14 mouse cellular contexts compared by ENCODE assay signal in genomic region chr8:78054435-78054834, GRCm38 (mm10).
DNase-seq lines count a peak whose midpoint lies in the region; ATAC-seq lines count a peak whose summit lies in the region.
"Had no signal": no experiment of that assay in that cellular context is flagged by ENCODE, and none has a peak within 500 bp of the region (broad histone marks: within the 10 kb centered on the region; RNA-seq: fewer than 3 reads in every experiment).

No protein-coding gene starts in this region.

- H3K4me1 ChIP-seq in kidney, embryonic 15.5 days = peaks cover 15% of the 10 kb centered on the region
- H3K4me1 ChIP-seq in intestine, embryonic 15.5 days (replicated peaks) = no peaks in the 10 kb centered on the region

- no peak overlapping the region for H3K27ac ChIP-seq in kidney, embryonic 15.5 days
- H3K27ac ChIP-seq in intestine, embryonic 15.5 days = no peak overlapping the region
- H3K27ac ChIP-seq: heart, embryonic 15.5 days; liver, embryonic 14.5 days had no signal

- H3K9me3 ChIP-seq in kidney, embryonic 15.5 days (replicated peaks) = no peaks in the 10 kb centered on the region
- H3K9me3 ChIP-seq in intestine, embryonic 15.5 days = no peaks in the 10 kb centered on the region
- H3K9me3 ChIP-seq: heart, embryonic 15.5 days had no signal

- peak; percentile 89 for ATAC-seq in kidney, embryonic 15.5 days (replicated peaks; ENCODE audit: low FRiP score)
- peak; percentile 63 for ATAC-seq in intestine, embryonic 15.5 days

- H3K9ac ChIP-seq in kidney, embryonic 15.5 days = no peak overlapping the region
- H3K9ac ChIP-seq in intestine, embryonic 15.5 days = no peak overlapping the region
- H3K9ac ChIP-seq: heart, embryonic 15.5 days; liver, embryonic 14.5 days had no signal

- no peak for DNase-seq in kidney, postnatal 25 days
- DNase-seq in 416B (ENCODE audit: low read depth) (peak; percentile 45), A20 (ENCODE audit: low read depth, low spot score) (peak; percentile 6)
- no peak for DNase-seq in T-cell, adult 2 months (ENCODE audit: low spot score)
- no peak for DNase-seq in adrenal gland, adult 8-10 months
- no peak for DNase-seq in urinary bladder, adult 18-20 months (ENCODE audit: low spot score in 2 of 2)
- DNase-seq: adrenal gland, postnatal 14 days; cerebellum, postnatal 10 days; thymus, adult 2 months had no signal

- peak overlapping the region; percentile 25 for H3K4me2 ChIP-seq in kidney, embryonic 15.5 days
- no peak overlapping the region; the same call in 1 of the 2 replicates for H3K4me2 ChIP-seq in intestine, embryonic 15.5 days (replicated peaks)
- H3K4me2 ChIP-seq: heart, embryonic 15.5 days had no signal

- H3K36me3 ChIP-seq in kidney, embryonic 15.5 days = no peaks in the 10 kb centered on the region
- H3K36me3 ChIP-seq in intestine, embryonic 15.5 days = no peaks in the 10 kb centered on the region
- H3K36me3 ChIP-seq: heart, embryonic 15.5 days had no signal

- no peaks in the 10 kb centered on the region for H3K27me3 ChIP-seq in kidney, embryonic 15.5 days
- H3K27me3 ChIP-seq in intestine, embryonic 15.5 days (replicated peaks) = no peaks in the 10 kb centered on the region
- H3K27me3 ChIP-seq: heart, embryonic 15.5 days had no signal

- no peak overlapping the region for H3K4me3 ChIP-seq in kidney, embryonic 15.5 days (replicated peaks)
- no peak overlapping the region for H3K4me3 ChIP-seq in intestine, embryonic 15.5 days (replicated peaks)
- H3K4me3 ChIP-seq: erythroblast, embryonic 14.5 days; heart, embryonic 15.5 days had no signal

- 15% methylated on average over 5 of the region's 5 CpGs for WGBS in kidney, embryonic 15.5 days
- 14% methylated on average over 5 of the region's 5 CpGs for WGBS in intestine, embryonic 15.5 days

Comparison
In these comparisons a context has a peak if more than half of its experiments do, and no peak if none do; other contexts are left out.
1. DNase-seq: peak in 416B (single experiment) and A20 (single experiment); none in kidney, postnatal 25 days (0 of 2), T-cell, adult 2 months (single experiment), adrenal gland, adult 8-10 months (single experiment) and urinary bladder, adult 18-20 months (0 of 2).